Mouse (Mus musculus) adrenal gland, adult 8-10 months (tissue): ENCODE measurements around the gene Cyfip2. TPM values are rescaled to one million over a fixed set of nuclear protein-coding genes. Genes with fewer than 3 reads are reported as not detected.

Source experiments
- DNase-seq: peaks from one replicate; pipeline ENCODE4 v3.0.0; 2022
- total RNA-seq, 4 experiments: library from RNA; stranded (reverse); gene quantifications; 2 replicates each; pipeline ENCODE4 v1.2.4; 2022

Gene Cyfip2
- total RNA-seq = 100 to 1,000 TPM; 118 to 135 (median 125) TPM

DNA sequence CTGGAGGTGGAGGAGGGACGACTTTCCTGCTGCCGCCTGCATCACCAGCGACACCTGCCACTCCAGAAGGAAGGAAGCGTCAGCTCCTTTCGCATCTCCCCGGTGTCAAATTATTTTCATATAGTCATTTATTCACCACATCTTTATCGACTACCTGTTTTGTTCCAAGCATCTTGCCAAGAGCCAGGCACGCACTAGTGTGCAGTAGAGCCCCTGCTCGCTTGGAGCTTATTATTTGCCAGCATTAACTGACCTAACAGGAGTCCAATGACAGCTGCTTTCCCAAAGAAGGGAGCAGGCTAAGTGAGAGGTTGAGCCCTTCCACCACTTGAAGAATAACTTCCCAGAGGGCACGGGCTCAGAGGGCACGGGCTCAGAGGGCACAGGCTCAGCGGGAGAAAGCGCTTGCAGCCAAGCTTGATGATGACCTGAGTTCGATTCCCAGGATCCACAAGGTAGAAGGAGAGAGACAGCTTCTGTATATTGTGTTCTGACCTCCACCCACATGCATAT lies at the start of gene Cyfip2:
Gene Cyfip2, minus strand, starts transcription at position 337 of the 513 bp plus-strand sequence.
- no peak for DNase-seq

DNA sequence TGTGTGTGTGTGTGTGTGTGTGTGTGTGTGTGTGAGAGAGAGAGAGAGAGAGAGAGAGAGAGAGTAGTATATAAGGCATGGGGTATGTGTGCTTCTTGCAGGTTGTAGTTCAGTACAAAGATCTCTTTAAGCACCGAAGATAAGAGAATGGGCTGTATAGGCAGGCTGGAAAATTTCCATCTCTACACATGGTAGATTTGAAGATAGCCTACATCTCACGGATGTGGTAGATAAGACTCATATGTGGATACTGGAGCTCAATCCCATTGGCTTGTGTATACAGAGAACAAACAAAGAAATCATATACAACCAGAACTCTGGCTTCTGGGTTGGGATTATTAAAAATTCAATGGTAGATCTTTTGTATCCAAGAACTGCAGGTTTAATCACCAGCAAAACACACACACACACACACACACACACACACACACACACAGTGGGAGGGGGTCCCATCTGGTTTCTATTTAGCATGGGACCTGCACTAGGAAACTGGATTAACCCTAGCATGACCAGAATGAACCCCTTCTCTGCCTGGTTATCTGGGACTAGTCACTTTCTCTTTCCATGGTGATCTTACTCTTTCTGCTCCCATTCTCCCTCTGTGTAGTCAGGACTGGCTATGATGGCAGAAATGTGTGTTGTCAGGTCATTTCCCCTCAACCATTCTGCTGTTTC lies 48.5 kb upstream of the Cyfip2 start:
- DNase-seq = no peak

DNA sequence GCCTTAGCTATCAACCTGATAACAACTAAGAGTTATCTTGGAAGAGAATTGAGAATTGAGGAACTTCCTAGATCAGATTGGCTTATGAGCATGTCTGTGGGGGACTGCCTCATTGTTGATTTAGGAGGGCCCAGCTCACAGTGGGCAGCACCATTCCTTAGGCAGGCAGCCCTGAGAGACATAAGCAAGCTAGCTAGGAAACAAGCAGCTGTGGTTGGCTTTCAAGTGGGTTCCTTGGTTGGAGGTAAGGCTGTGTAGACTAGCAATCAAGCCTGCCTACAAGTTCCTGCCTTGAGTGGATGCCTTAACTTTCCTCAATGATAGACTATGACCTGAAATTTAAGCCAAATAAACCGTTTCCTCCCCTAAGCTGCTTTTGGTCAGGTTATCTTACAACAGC lies 45.7 kb upstream of the Cyfip2 start:
- no peak for DNase-seq

DNA sequence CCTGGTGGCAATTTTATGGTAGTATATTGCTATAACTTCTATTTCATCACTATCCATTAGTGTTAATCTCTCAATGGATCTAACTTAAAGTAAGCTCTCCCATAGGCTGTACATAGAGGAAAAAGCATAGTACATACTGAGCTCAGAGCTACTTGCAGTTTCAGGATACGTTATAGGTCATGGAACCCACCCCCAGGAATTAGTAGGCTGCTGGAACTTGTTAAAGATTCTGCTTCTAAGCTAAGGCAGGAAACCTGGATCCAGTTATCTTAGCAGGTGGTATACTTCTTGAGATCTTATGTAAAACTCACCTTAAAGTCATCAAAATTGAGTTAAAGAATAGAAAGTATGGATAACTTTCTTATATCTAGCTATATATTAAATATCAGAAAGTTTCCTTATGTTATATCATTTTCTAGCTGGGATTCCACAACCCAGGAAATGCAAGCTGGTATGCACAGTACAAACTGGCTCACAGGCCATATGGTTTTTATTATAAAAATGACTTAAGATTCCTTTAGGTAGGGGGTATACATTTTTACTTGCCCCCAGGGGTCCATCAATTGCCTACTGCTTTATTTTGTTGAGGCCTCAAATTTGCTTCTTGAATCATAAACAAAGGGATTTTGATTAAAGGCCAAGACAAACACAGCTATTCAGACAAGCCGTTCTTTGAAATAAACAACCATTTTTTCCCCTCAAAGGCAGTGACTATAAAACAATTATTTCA lies 37.2 kb upstream of the Cyfip2 start:
- no peak for DNase-seq

DNA sequence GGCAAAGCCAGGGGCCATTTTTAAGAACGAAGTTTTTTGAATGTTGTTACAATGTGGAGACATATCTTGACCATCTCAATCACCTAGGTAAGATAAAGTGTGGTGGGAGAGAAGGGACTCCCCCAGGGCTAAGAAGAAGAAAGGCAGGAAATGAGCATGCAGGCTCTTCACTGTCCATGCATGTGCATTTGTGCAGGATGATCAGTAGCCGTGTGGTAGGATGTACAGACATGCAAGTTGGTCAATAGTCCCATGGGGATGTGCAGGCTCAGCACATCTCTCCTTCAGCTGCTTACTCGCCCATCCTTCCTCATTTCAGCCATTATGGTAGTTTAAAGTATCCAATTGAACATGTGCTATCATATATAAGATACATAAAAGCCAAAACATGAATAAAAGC lies 35.8 kb upstream of the Cyfip2 start:
- no peak for DNase-seq

DNA sequence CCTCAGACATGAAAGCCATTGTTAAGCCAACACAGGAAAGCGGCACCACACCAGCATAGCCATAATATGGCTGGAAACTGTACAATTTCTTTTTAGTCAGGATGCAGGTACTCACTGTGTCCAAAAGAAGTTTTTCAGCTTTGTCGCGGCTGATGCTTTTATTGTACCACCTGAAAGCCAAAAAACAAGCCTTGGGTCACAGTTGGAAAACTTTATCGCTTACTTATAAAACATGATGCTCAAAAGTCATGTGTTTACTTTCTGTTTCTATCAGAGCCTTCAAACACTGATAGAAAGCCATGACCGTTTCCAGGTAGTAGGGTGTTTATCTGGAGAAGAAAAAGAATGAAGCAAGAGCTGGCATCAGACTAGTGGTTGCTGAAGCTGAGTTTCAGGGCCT lies 35.1 kb upstream of the Cyfip2 start:
- DNase-seq = no peak

DNA sequence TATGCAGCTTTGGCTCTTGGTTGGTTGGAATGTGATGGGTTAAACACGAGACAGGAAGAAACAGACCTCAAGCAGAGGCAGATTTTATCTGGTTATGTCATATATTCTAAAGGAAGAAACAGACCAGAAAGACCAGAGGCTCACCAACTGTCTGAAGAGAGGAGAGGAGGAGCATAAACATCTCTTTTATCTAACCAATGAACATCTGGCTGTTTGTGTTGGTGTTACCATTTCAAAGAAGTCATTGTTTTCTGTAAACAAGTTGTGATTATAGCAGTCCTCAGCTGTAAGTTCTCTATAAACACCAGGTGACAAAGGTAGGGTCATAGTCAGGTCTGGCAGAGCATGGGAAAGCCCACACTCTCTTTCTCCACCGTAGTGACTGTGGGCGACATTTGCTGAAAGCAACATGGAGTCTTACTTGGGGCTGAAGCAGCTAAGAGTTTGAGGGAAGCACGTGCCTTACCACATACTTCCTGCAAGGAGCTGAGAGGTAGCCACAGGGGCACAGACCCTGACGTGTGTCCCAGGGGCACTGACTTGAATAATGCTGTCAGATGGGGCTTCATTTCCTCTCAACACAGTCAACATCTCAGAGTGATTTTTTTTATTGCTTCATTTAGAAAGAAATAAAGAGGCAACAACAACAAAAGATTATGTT lies 31.4 kb upstream of the Cyfip2 start:
- DNase-seq = no peak

DNA sequence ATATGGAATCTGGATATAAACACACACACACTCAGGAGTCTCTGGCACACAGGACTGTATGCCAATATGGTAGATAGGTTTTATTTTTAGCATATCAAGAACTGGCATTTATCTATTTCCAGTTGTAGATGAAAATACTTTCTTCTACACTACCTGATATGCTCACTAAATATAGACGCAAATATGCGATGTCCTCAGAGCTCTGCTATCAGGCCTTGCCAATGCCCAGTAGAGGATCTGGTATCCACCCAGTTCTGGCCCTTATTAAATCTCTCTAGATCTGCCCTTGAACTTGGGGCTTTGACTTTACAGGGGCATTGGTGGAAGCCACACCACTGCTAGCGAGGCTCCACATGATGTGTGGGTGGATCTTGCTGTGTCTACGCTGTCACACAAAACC lies 29.3 kb upstream of the Cyfip2 start:
- no peak for DNase-seq

DNA sequence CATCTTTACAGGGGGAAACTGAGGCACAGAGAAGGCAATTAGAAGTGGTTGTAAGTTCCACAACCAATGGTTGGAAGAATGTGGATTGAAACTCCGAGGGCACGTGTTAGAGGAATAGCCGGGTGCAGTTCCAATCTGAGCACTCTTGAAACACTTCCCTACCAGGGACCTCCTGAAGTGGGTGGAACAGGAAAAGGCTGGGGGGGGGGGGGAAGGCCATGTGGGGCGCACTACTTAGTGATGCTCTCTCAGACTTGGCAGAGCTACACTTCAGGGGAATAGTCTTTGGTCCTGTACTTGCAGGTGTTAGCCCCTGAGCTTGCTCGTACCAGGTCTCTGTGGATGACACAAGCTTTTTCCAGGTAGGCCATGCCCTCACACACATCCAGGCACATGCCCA lies 23.4 kb upstream of the Cyfip2 start:
- DNase-seq = no peak

DNA sequence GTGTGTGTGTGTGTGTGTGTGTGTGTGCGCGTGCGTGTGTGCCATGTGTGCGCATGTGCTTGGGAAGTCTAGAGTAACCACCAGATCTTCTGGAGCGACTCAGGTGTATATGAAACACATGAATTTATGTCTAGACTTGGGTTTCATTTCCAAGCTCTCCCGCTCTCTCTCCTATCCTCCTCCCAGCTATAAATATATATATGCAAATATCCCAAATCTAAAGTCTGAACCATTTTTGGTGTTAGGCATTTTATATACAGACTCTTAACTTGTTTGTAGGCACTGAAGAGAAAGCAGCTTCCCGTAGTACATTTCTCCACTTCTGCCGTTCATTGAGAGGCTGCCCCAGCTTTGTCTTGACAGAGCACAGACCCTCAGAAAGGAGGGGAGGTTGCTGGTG lies 19.6 kb upstream of the Cyfip2 start:
- DNase-seq = no peak

DNA sequence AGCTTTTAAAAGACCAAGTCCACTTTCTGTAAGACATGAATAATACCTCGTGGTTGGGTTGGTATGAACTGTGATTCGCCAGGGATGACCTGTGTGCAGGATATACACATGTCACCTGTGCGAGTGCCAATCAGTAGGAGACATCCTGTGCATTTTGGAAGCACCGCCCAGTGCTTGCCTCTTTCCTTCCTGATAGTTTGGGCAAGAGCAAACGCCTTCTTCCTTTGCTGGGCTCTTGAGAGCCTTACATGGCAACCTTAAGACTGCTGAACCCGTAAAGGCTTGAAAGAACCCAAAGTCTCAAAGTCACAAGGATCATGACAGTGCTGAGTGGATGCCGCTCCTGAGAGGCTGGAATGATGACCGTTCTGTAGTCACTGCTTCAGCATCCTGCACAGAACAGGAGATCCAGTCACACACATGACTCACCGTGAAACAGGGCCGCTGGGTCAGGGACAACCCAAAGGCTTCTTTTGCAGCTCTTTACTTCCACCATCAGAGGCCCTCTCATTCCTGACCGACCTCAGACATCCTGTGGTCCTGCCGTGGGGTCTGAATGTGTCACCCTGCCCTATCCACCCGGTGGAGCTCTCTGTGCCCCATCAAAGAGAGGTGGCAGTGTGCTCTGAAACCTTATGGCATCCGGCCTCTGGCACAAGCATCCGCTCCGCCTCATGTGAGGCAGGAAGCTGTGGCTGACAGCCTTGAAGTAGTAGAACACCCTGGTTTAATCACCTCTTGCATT lies 13.8 kb upstream of the Cyfip2 start:
- peak; percentile 42 for DNase-seq

DNA sequence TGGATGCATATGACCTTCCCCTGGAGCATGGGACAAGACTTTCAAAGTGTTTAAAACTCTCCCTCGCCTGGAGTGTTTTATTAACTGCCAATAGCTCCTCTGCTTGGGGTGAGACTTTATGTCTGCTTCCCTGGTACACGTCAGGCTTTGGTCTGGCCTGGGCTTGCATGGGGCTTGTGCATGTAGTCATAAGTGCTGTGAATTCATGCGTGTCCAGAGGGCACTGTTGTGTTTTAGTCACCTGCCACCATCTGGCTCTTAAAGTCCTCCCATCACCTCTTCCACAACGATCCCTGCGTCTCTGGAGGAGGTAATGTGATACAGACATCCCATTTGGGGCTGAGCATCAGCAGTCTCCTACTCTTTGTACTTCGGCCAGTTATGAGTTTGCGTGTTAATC lies 8.9 kb upstream of the Cyfip2 start:
- no peak for DNase-seq

DNA sequence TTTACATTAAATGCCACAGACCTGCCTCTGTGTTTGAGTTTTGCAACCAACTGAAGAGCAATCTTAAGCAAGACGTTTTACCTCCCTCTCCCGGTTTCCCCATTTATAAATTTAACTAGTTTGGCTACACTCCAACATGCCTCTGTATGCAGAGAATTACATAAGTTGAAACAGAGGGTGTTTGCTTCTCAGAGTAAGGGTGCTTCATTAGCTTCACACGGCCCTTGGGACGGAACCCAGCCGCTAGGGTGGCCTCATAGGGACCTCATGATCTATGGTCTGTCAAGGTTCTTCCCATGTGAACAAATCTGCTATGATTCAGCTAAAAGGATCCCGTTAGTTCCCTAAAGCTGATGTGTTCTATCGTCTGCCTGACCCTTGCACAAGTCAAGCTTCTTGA lies 1.9 kb upstream of the Cyfip2 start:
- DNase-seq = no peak

DNA sequence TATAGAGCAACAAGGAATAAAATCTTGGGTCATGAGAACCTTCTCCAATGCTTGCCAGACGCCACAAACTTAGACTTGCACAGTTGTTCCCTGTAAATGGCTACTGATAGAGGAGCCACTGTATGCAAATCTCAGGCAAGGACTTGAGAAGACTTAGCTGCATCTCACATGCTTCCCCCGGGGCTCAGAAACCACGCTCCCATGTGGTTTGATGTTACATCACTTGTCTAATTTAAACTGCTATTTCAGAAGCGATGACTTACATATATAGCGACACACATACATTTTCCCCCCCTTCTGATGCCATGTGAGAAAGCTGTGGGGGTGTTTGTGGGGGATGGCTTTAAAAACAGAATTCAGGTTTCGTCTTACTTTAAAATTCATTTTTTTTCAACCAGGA lies 1.2 kb upstream of the Cyfip2 start:
- no peak for DNase-seq

DNA sequence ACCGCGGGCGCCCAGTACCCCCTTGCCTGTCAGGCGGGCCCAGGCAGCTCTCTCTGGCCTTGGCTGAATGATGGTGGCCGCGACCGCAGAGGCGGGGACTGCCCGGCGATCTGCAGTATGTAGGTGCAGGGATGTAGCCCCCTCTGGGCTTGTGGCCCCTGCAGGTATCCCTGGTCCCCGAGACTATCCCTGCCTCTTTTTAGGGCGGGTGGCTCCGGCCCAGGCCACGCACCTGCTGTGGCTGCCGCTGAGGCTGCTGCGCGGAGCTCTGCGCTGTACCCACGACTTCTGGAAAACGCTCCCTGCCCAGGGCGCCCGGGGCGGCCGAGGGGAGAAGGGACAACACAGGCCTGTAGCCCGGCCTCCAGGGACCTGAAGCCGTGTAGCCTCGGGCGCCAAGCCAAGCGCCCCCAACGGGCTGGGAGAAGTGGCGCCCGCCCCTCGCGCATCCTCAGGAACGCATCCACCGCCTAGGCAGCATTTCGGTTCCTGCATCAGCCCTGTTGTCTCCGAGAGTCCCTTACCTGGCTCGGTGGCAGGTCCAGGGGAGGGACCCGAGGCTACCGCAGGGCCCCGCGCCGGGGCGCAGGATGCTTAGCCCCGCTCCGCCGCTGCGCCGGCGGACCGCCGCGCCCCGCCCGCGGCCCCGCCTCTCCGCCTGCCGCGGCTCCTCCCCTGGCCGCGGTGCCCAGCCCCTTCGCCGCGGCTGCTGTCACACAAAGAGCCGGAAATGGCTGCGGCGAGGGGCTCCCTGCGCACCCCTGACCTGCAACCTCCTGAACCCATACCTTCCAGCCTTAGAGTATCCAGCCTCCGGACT lies 746 bp downstream of the Cyfip2 start:
- peak; percentile 40 for DNase-seq

DNA sequence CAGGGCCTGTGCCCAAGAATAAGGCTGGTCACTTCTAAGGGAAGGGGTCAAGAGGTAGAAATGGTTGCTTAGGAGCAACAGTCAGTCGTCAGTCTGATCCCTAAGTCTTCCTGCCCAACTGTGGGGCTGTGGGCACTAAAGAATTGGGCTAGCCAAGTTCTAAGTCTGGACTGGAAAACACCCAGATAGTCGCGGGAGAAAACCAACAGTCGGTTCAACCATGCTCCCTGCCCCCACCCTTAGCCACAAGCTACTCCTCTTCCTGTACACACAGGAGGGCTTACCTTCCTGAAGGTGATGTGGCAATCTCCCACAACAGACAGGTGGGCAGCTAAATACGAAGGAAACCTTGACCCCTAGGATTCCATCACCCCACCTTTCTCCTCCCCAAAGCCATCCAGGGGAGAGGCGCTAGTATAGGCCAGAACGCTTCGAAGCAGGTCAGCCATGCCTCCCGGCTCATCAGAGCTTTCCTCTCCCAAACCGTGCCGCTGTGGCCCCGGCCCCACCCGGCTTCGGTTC lies 1.4 kb downstream of the Cyfip2 start:
- no peak for DNase-seq

DNA sequence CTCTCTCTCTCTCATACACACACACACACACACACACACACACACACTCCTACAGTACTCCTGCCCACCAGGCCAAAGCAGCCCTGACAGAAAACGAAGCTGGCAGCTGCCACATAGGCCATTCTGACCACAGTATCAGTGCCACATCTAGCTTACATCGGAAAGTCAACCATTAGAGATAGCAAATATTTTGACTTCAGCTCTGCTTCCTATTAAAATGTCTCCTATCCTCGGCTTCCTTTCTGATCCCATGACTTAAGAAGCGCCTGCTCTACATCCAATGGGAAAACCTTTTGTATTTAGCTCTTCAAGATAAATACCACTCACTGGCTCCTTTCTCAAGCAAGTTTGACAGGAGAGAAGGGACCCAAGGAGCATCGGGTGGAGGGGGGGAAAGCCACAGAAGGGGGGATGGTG lies 2.0 kb downstream of the Cyfip2 start:
- no peak for DNase-seq

DNA sequence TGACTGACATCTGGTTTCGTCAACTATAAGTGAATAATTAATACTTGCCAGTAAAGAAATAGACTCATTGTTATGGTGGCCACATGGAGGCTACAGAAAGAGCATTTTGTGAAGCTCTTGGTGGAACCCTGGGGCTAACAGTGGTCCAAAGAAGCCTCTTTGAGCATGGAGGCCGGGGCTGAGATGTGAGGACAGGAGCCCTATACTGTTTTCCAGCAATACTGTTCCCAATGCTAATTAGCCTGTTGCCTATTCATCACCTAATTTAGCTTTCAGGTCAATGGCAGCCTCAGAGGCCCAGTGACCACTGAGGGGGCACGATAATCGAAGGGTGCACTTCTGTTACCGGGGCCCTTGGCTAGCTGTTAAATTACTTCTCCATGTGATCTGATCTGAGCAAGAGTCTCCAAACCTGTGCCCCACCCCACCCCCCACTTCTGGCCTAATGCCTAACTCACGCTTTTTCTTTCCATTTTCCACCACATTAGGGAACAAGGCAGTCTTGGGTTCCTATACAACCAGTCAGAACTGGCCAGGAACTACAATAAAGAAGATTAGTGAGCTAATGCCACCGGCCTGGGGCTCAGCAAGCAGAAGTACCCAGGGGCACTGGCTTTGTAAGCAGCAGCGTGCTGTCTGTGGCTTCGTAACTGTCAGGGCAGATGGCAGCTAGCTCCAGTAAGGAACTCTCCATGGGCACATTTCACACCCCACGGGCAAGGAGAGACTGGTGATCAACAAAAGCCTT lies 2.7 kb downstream of the Cyfip2 start:
- DNase-seq = no peak

DNA sequence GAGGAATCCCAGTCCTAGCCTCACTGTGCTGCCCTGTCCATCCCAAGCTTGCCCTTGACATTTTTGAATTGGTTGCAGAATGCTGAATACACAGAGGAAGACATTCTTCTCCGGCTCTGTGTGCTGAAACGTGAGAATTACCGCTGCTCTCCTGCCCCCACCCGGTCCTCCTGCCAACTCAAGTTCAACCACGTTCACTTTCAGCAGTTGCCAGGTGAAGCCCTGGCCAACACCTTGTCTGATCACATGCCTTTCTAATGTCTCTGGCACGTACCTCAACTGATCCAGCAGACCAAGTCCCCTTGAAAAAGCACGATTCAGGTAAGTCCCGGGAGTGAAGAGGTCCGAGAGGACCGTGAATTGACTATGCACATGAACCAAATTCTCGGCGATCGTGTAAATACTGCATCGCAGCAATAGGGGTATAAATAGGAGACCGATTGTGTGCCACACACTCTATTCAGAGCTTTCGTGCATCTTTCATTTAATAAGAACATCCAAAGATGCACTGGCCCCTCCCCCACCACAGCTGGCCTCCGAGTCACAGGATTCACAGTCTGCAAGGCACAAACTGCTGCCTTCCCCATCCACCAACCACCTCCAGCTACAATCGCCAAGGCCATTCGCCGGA lies 3.4 kb downstream of the Cyfip2 start:
- DNase-seq = peak; percentile 51

DNA sequence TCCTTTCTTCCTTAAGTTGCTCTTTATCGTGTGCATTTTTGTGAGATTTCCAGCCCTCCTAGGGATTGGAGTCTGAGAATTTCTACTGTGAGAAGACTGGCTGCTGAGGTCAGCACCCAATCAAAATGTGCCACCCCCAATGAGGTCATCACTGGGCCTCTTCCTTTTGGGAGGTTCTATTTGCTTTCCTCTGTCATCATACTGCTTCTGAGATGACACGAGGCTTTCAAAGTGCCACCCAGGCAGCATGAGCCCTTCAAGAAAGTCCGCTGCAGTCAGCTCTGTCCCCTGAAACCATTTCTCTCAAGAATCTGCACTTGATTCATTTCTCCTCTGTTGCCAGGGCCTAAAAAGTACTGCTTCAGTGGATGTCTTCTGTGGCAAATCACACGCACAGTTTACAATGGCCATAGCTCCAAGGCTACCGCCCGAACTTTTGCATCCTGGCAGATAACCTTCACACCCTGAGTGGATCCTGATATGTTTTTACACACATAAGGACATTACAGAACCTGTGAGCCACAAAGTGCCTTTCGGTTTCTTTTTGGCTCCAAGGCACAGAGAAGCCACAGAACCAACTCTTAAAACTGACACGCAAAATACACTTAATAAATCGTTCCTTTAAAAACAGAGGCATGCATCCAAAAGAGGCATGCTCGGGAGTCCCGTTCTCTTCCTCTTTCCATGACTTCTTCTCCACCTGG lies 4.2 kb downstream of the Cyfip2 start:
- DNase-seq = peak; percentile 44
